Mouse (Mus musculus) liver, embryonic 13.5 days (tissue): ENCODE measurements around the gene Hoxb9. TPM values are rescaled to one million over a fixed set of nuclear protein-coding genes. Genes with fewer than 3 reads are reported as not detected.
A peak's percentile ranks its signal among the peaks of the same experiment; 100 is the strongest.

Experiments
- ATAC-seq: fragments of 200-750 bp; cut with Nextera tagmentation; 2 replicates; pipeline ENCODE4 v1.8.0; 2017; ENCODE audit warnings: low read depth, mild to moderate bottlenecking, moderate number of reproducible peaks, moderate library complexity
- DNase-seq: peaks from one replicate; pipeline ENCODE4 v3.0.0; 2022
- H3K27ac ChIP-seq: fragments of 300-500 bp; sonication (generic); 2 replicates; pipeline ENCODE4 v1.5.1; 2015; ENCODE audit warnings: moderate library complexity, mild to moderate bottlenecking, inconsistent platforms
- H3K27me3 ChIP-seq: fragments of 300-500 bp; sonication (generic); 2 replicates; pipeline ENCODE4 v1.6.1; 2015; ENCODE audit warnings: mild to moderate bottlenecking, inconsistent platforms
- H3K36me3 ChIP-seq: fragments of 300-500 bp; sonication (generic); 2 replicates; pipeline ENCODE4 v1.6.1; 2015; ENCODE audit warnings: mild to moderate bottlenecking, inconsistent platforms
- H3K4me1 ChIP-seq: fragments of 300-500 bp; sonication (generic); replicated peaks from 2 replicates; pipeline ENCODE4 v1.6.1; 2015; ENCODE audit warnings: inconsistent platforms
- H3K4me2 ChIP-seq: fragments of 300-500 bp; sonication (generic); 2 replicates; pipeline ENCODE4 v1.6.1; 2015; ENCODE audit warnings: inconsistent platforms, mild to moderate bottlenecking, moderate library complexity
- H3K4me3 ChIP-seq: fragments of 300-500 bp; sonication (generic); replicated peaks from 2 replicates; pipeline ENCODE4 v1.5.1; 2015; ENCODE audit warnings: mild to moderate bottlenecking, inconsistent platforms
- H3K9ac ChIP-seq: fragments of 300-500 bp; sonication (generic); 2 replicates; pipeline ENCODE4 v1.6.1; 2015; ENCODE audit warnings: mild to moderate bottlenecking, inconsistent platforms
- H3K9me3 ChIP-seq: fragments of 300-500 bp; sonication (generic); replicated peaks from 2 replicates; pipeline ENCODE4 v1.6.1; 2016; ENCODE audit warnings: inconsistent platforms
- WGBS: fragments of 180-500 bp; shearing (Covaris S2); methylation state at CpG from one replicate; pipeline ENCODE4 v1.1.7; 2015; ENCODE audit not compliant: insufficient replicate concordance; 5-methylcytosine and 5-hydroxymethylcytosine counted together
- polyA plus RNA-seq: library from polyadenylated mRNA; unstranded; fragments of >200 nt; fragmentation: Nextera tagmentation; extraction: Ambion mirVana; gene quantifications from 2 replicates; pipeline ENCODE4 v1.2.1, GENCODE M21; 2015

The Hoxb9 gene
- polyA plus RNA-seq, 1 experiment from 2014 or later = 0.06 TPM

GRCm38 (mm10) chr11:96280399-96281378 is 9.4 kb downstream of the Hoxb9 start:
- WGBS = 20% methylated on average over 8 of the region's 8 CpGs
- H3K36me3 ChIP-seq = no peaks in the 10 kb centered on the region
- ATAC-seq = no peak
- H3K9me3 ChIP-seq = no peaks in the 10 kb centered on the region
- H3K4me1 ChIP-seq = peaks cover 4% of the 10 kb centered on the region
- no peak overlapping the region for H3K27ac ChIP-seq
- H3K9ac ChIP-seq = no peak overlapping the region
- no peak overlapping the region for H3K4me2 ChIP-seq
- DNase-seq = no peak
- no peak overlapping the region for H3K4me3 ChIP-seq
- peaks cover 100% of the 10 kb centered on the region for H3K27me3 ChIP-seq

DNA sequence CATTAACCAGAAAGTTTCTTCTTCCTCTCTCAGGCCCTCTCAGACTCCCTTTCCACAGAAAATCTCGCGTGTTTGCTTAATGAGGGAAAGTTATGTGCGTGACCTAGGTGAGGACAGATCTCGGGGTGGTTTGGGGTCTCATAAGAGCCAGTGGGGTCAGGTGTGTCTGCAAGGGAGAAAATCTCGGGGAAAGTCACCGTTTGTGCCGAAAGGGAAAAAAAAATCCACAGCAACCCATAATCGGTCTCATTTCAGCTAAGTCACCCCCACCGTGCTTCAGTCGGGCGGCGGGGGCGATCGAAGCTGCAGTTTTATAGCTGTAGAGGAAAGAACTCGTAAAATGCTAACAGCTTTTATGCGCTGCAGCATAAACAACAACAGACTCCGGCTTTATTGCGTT is 10.1 kb downstream of the Hoxb9 start:
- WGBS = 7% methylated on average over 18 of the region's 18 CpGs
- H3K9me3 ChIP-seq = no peaks in the 10 kb centered on the region
- ATAC-seq (no peak), DNase-seq (no peak)
- H3K36me3 ChIP-seq = no peaks in the 10 kb centered on the region
- H3K9ac ChIP-seq = no peak overlapping the region
- H3K4me3 ChIP-seq = no peak overlapping the region
- peaks cover 6% of the 10 kb centered on the region for H3K4me1 ChIP-seq
- H3K27me3 ChIP-seq = peaks cover 100% of the 10 kb centered on the region
- H3K4me2 ChIP-seq = no peak overlapping the region
- H3K27ac ChIP-seq = no peak overlapping the region

DNA sequence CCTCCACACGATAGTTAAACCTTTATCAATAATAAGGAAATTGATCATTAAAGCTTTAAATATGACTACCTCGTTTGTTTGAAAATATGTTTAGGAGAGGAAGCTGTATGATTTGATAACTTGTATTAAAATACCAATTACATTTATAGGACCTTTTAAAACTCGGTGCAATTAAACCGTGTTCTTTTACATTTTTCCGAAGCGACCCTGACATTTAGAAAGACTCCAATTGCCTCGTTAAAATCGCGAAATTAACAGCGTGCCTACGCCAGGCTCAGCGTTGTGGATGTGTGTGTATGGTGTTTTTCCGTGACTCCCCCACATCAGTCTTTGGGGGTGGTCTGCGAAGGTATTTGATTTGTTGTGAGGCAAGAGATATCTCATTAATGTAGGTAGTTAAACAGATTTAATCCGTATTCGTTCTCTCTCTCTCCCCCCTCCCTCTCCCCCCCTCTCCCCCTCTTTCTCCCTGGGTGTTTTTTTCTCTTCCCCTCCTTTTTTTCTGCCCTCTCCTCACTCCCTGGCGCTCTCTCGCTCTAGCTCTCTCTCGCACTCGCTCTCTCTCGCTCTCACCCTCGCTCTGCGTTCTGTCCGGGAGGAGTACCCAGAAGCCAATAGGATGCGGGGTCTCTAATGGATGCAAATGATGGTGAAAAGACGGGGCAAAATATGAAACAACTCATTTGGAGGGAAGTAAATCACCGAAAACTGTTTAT is 10.8 kb downstream of the Hoxb9 start, which contains the start of gene Hoxb8:
Gene Hoxb8 (plus strand): TSS at position 51 of the 716 bp plus-strand sequence.
- no peaks in the 10 kb centered on the region for H3K9me3 ChIP-seq
- no peak within 1 kb of the TSS for H3K27ac ChIP-seq
- peaks cover 11% of the 10 kb centered on the region for H3K4me1 ChIP-seq
- no peak within 1 kb of the TSS for H3K9ac ChIP-seq
- DNase-seq = no peak
- H3K4me2 ChIP-seq = no peak within 1 kb of the TSS
- 2% methylated on average over 27 of the region's 27 CpGs for WGBS
- no peaks in the 10 kb centered on the region for H3K36me3 ChIP-seq
- no peak within 1 kb of the TSS for H3K4me3 ChIP-seq
- ATAC-seq = no peak
- peaks cover 100% of the 10 kb centered on the region for H3K27me3 ChIP-seq

GRCm38 (mm10) chr11:96282795-96283430 is 11.7 kb downstream of the Hoxb9 start:
- Histone ChIP-seq H3K4me3 (no peak overlapping the region), H3K27ac (no peak overlapping the region)
- WGBS = 1% methylated on average over 49 of the region's 49 CpGs

GRCm38 (mm10) chr11:96284041-96284749 is 12.9 kb downstream of the Hoxb9 start:
- Histone ChIP-seq H3K27ac (no peak overlapping the region), H3K4me3 (peak overlapping the region; percentile 20), H3K9me3 (no peaks in the 10 kb centered on the region), H3K4me1 (peaks cover 11% of the 10 kb centered on the region), H3K36me3 (no peaks in the 10 kb centered on the region), H3K4me2 (peak overlapping the region; percentile 32), H3K9ac (no peak overlapping the region), H3K27me3 (peaks cover 100% of the 10 kb centered on the region)
- ATAC-seq = no peak
- DNase-seq = no peak
- WGBS = 1% methylated on average over 49 of the region's 49 CpGs

More at GRCm38 (mm10) chr11:96282795-96283430, 11.7 kb downstream of the Hoxb9 start:
- Histone ChIP-seq H3K4me1 (peaks cover 11% of the 10 kb centered on the region), H3K9ac (no peak overlapping the region), H3K9me3 (no peaks in the 10 kb centered on the region), H3K4me2 (no peak overlapping the region), H3K27me3 (peaks cover 100% of the 10 kb centered on the region), H3K36me3 (no peaks in the 10 kb centered on the region)
- no peak for DNase-seq
- ATAC-seq = no peak

- DNase-seq (no peak), ATAC-seq (no peak)
- peak overlapping the region; percentile 32; the same call in 1 of the 2 replicates for H3K4me2 ChIP-seq
- H3K4me1 ChIP-seq = peaks cover 11% of the 10 kb centered on the region
- peak overlapping the region; percentile 20 for H3K4me3 ChIP-seq
- no peaks in the 10 kb centered on the region for H3K9me3 ChIP-seq
- H3K27ac ChIP-seq = no peak overlapping the region
- no peaks in the 10 kb centered on the region for H3K36me3 ChIP-seq
- H3K9ac ChIP-seq = no peak overlapping the region
- WGBS = 1% methylated on average over 37 of the region's 37 CpGs
- H3K27me3 ChIP-seq = peaks cover 100% of the 10 kb centered on the region
These were observed 13.8 kb downstream of the Hoxb9 start for GRCm38 (mm10) chr11:96284774-96285734.

GRCm38 (mm10) chr11:96285771-96286738 is 14.8 kb downstream of the Hoxb9 start, which contains the start of gene Hoxb7:
Gene Hoxb7 (plus strand): TSS chr11:96286623.
- no peaks in the 10 kb centered on the region for H3K36me3 ChIP-seq
- WGBS = 2% methylated on average over 43 of the region's 43 CpGs
- peaks cover 100% of the 10 kb centered on the region for H3K27me3 ChIP-seq
- H3K4me3 ChIP-seq = peak within 1 kb of the TSS; percentile 36
- H3K4me1 ChIP-seq = peaks cover 11% of the 10 kb centered on the region
- no peaks in the 10 kb centered on the region for H3K9me3 ChIP-seq
- ATAC-seq (no peak), DNase-seq (no peak)
- H3K9ac ChIP-seq = no peak within 1 kb of the TSS
- peak within 1 kb of the TSS; percentile 50 for H3K4me2 ChIP-seq
- no peak within 1 kb of the TSS for H3K27ac ChIP-seq

GRCm38 (mm10) chr11:96286739-96287385 is 15.6 kb downstream of the Hoxb9 start:
- peaks cover 100% of the 10 kb centered on the region for H3K27me3 ChIP-seq
- DNase-seq (no peak), ATAC-seq (no peak)
- peak overlapping the region; percentile 50 for H3K4me2 ChIP-seq
- 1% methylated on average over 55 of the region's 55 CpGs for WGBS
- H3K4me3 ChIP-seq = peak overlapping the region; percentile 36
- no peaks in the 10 kb centered on the region for H3K9me3 ChIP-seq
- peaks cover 11% of the 10 kb centered on the region for H3K4me1 ChIP-seq
- H3K36me3 ChIP-seq = no peaks in the 10 kb centered on the region
- no peak overlapping the region for H3K9ac ChIP-seq
- no peak overlapping the region for H3K27ac ChIP-seq

GRCm38 (mm10) chr11:96287411-96287810 is 16.2 kb downstream of the Hoxb9 start:
- no peak overlapping the region for H3K9ac ChIP-seq
- no peak overlapping the region for H3K4me3 ChIP-seq
- H3K27me3 ChIP-seq = peaks cover 100% of the 10 kb centered on the region
- H3K4me1 ChIP-seq = peaks cover 11% of the 10 kb centered on the region
- DNase-seq = no peak
- WGBS = 7% methylated on average over 9 of the region's 9 CpGs
- no peak overlapping the region for H3K27ac ChIP-seq
- no peaks in the 10 kb centered on the region for H3K9me3 ChIP-seq
- no peak for ATAC-seq
- H3K36me3 ChIP-seq = no peaks in the 10 kb centered on the region
- no peak overlapping the region for H3K4me2 ChIP-seq
